Mouse (Mus musculus) hindbrain, postnatal 0 days (tissue): ENCODE measurements around the gene Fam3b. TPM values are rescaled to one million over a fixed set of nuclear protein-coding genes. Genes with fewer than 3 reads are reported as not detected.

Experiments
- ATAC-seq: fragments of 200-750 bp; cut with Nextera tagmentation; 2 replicates; pipeline ENCODE4 v1.8.0; 2017; ENCODE audit warnings: mild to moderate bottlenecking, moderate TSS enrichment, moderate library complexity
- DNase-seq: peaks from one replicate; pipeline ENCODE4 v3.0.0-alpha.2; 2015; ENCODE audit warnings: low spot score
- H3K27ac ChIP-seq: fragments of 300-500 bp; sonication (generic); 2 replicates; pipeline ENCODE4 v1.5.1; 2014; ENCODE audit warnings: mild to moderate bottlenecking
- H3K27me3 ChIP-seq: fragments of 300-500 bp; sonication (generic); 2 replicates; pipeline ENCODE4 v1.6.1; 2014; ENCODE audit warnings: low read length, mixed read lengths; ENCODE audit not compliant: insufficient read depth
- H3K36me3 ChIP-seq: fragments of 300-500 bp; sonication (generic); 2 replicates; pipeline ENCODE4 v1.6.1; 2014; ENCODE audit warnings: low read length, mixed read lengths; ENCODE audit not compliant: insufficient read depth
- H3K4me1 ChIP-seq: fragments of 300-500 bp; sonication (generic); 2 replicates; pipeline ENCODE4 v1.6.1; 2014; ENCODE audit warnings: antibody characterized with exemption, low read length, mixed read lengths; ENCODE audit not compliant: insufficient read depth
- H3K4me2 ChIP-seq: fragments of 300-500 bp; sonication (generic); 2 replicates; pipeline ENCODE4 v1.6.1; 2014; ENCODE audit warnings: low read depth, mild to moderate bottlenecking, low read length, moderate library complexity, mixed read lengths
- H3K4me3 ChIP-seq: fragments of 300-500 bp; sonication (generic); 2 replicates; pipeline ENCODE4 v1.5.1; 2014; ENCODE audit warnings: low read length
- H3K9ac ChIP-seq: fragments of 300-500 bp; sonication (generic); replicated peaks from 2 replicates; pipeline ENCODE4 v1.6.1; 2014; ENCODE audit warnings: mild to moderate bottlenecking, low read length, moderate library complexity, mixed read lengths
- H3K9me3 ChIP-seq: fragments of 300-500 bp; sonication (generic); 2 replicates; pipeline ENCODE4 v1.6.1; 2016; ENCODE audit warnings: low read length, mixed read lengths
- CTCF ChIP-seq: IDR thresholded peaks from 2 replicates; pipeline ENCODE4 v1.5.1; 2016; ENCODE audit warnings: antibody characterized with exemption, control low read depth, low read depth
- whole genome bisulfite sequencing: fragments of 180-500 bp; shearing (Covaris S2); extraction: QIAGEN DNeasy Blood & Tissue Kit; methylation state at CpG from one replicate; pipeline ENCODE4 v1.1.7; 2014; 5-methylcytosine and 5-hydroxymethylcytosine counted together
- polyA plus RNA-seq: library from polyadenylated mRNA; unstranded; fragments of >200 nt; fragmentation: Nextera tagmentation; extraction: Ambion mirVana; gene quantifications from 2 replicates; pipeline ENCODE4 v1.2.1, GENCODE M21; 2015
- total RNA-seq: library from RNA; depleted of rRNA; stranded (reverse); fragments of >200 nt; gene quantifications from 2 replicates; pipeline ENCODE4 v1.2.3, GENCODE M21; 2014

Gene Fam3b
- total and polyA plus RNA-seq, 2 experiments from 2014 or later, result not detected

GRCm38 (mm10) chr16:97533751-97534150, 19.1 kb upstream of the Fam3b start:
- Histone ChIP-seq H3K9me3 (no peaks in the 10 kb centered on the region), H3K27me3 (no peaks in the 10 kb centered on the region), H3K4me1 (no peaks in the 10 kb centered on the region), H3K27ac (no peak overlapping the region), H3K4me2 (no peak overlapping the region), H3K9ac (no peak overlapping the region), H3K4me3 (no peak overlapping the region), H3K36me3 (no peaks in the 10 kb centered on the region)
- ATAC-seq, result no peak
- DNase-seq, result no peak
- TF ChIP-seq CTCF, result no peak
- WGBS, result 91% methylated on average over 5 of the region's 5 CpGs

GRCm38 (mm10) chr16:97533126-97533525, 18.5 kb upstream of the Fam3b start:
- Histone ChIP-seq H3K4me1 (no peaks in the 10 kb centered on the region), H3K4me2 (no peak overlapping the region), H3K36me3 (no peaks in the 10 kb centered on the region), H3K27ac (no peak overlapping the region), H3K27me3 (no peaks in the 10 kb centered on the region), H3K4me3 (no peak overlapping the region), H3K9me3 (no peaks in the 10 kb centered on the region), H3K9ac (no peak overlapping the region)
- DNase-seq (no peak), ATAC-seq (no peak)
- no peak for TF ChIP-seq CTCF
- WGBS, result 91% methylated on average over 1 of the region's 1 CpGs

GRCm38 (mm10) chr16:97529241-97529640, 14.6 kb upstream of the Fam3b start:
- Histone ChIP-seq H3K27me3 (no peaks in the 10 kb centered on the region), H3K27ac (no peak overlapping the region), H3K4me3 (no peak overlapping the region), H3K9ac (no peak overlapping the region), H3K9me3 (no peaks in the 10 kb centered on the region), H3K4me2 (no peak overlapping the region), H3K4me1 (no peaks in the 10 kb centered on the region), H3K36me3 (no peaks in the 10 kb centered on the region)
- ATAC-seq, result no peak
- 93% methylated on average over 2 of the region's 2 CpGs for WGBS
- no peak for TF ChIP-seq CTCF
- DNase-seq, result no peak

- Histone ChIP-seq H3K9ac (no peak overlapping the region), H3K4me3 (no peak overlapping the region), H3K9me3 (no peaks in the 10 kb centered on the region), H3K36me3 (no peaks in the 10 kb centered on the region), H3K27me3 (no peaks in the 10 kb centered on the region), H3K4me1 (no peaks in the 10 kb centered on the region), H3K4me2 (no peak overlapping the region), H3K27ac (no peak overlapping the region)
- 21% methylated on average over 1 of the region's 1 CpGs for WGBS
- ATAC-seq (no peak), DNase-seq (peak; percentile 79)
- peak; percentile 90 for TF ChIP-seq CTCF
Measured at GRCm38 (mm10) chr16:97523024-97523423, 8.4 kb upstream of the Fam3b start.

GRCm38 (mm10) chr16:97521983-97522382, 7.4 kb upstream of the Fam3b start:
- Histone ChIP-seq H3K4me1 (no peaks in the 10 kb centered on the region), H3K9ac (no peak overlapping the region), H3K27ac (no peak overlapping the region), H3K4me2 (no peak overlapping the region), H3K36me3 (no peaks in the 10 kb centered on the region), H3K4me3 (no peak overlapping the region), H3K9me3 (no peaks in the 10 kb centered on the region), H3K27me3 (no peaks in the 10 kb centered on the region)
- DNase-seq, result no peak
- 72% methylated on average over 6 of the region's 6 CpGs for WGBS
- TF ChIP-seq CTCF, result no peak
- ATAC-seq, result no peak

GRCm38 (mm10) chr16:97516341-97516740, 1.7 kb upstream of the Fam3b start:
- Histone ChIP-seq H3K9me3 (no peaks in the 10 kb centered on the region), H3K27me3 (no peaks in the 10 kb centered on the region), H3K4me3 (no peak overlapping the region), H3K27ac (no peak overlapping the region), H3K4me2 (no peak overlapping the region), H3K9ac (no peak overlapping the region), H3K4me1 (no peaks in the 10 kb centered on the region), H3K36me3 (no peaks in the 10 kb centered on the region)
- no peak for DNase-seq
- ATAC-seq, result no peak
- TF ChIP-seq CTCF, result no peak
- WGBS, result 69% methylated on average over 3 of the region's 3 CpGs

- no peaks in the 10 kb centered on the region for H3K27me3 ChIP-seq
- no peaks in the 10 kb centered on the region for H3K4me1 ChIP-seq
- H3K9me3 ChIP-seq, result no peaks in the 10 kb centered on the region
- no peak for DNase-seq
- H3K4me3 ChIP-seq, result no peak overlapping the region
- no peaks in the 10 kb centered on the region for H3K36me3 ChIP-seq
- H3K4me2 ChIP-seq, result no peak overlapping the region
- WGBS, result 91% methylated on average over 12 of the region's 12 CpGs
- H3K27ac ChIP-seq, result no peak overlapping the region
- no peak overlapping the region for H3K9ac ChIP-seq
- 0 out of 2 replicates have a peak, but pooled peaks have one; percentile 18 for ATAC-seq
- no peak for TF ChIP-seq CTCF
Measured at GRCm38 (mm10) chr16:97512347-97512751, 2.3 kb downstream of the Fam3b start.
